Mouse (Mus musculus) MEL (cell line): ENCODE measurements around the gene Irgm2. TPM values are rescaled to one million over a fixed set of nuclear protein-coding genes. Genes with fewer than 3 reads are reported as not detected.
A peak's percentile ranks its signal among the peaks of the same experiment; 100 is the strongest.

Source experiments
- DNase-seq: peaks from one replicate; pipeline ENCODE4 v3.0.0; 2011; ENCODE audit warnings: low read depth, low spot score
- H3K27ac ChIP-seq: 2 replicates; pipeline ENCODE4 v1.5.1; 2012; ENCODE audit warnings: low read depth, mild to moderate bottlenecking, control low read depth, low read length, moderate library complexity; ENCODE audit not compliant: control insufficient read depth
- H3K27me3 ChIP-seq, 2 experiments: fragments of 150-350 bp in 1 of 2; sonication (generic) in 1 of 2; 2 replicates each; pipeline ENCODE4 v1.6.1; 2012; ENCODE audit warnings: low read length in 2 of 2, mild to moderate bottlenecking in 2 of 2, improper control_type of control experiment in 1 of 2, moderate library complexity in 1 of 2; ENCODE audit not compliant: insufficient read depth in 2 of 2, control insufficient read depth in 1 of 2
- H3K36me3 ChIP-seq, 2 experiments: 2 replicates each; pipeline ENCODE4 v1.6.1; 2012 to 2014; ENCODE audit warnings: low read length in 2 of 2, improper control_type of control experiment in 1 of 2, inconsistent platforms in 1 of 2, mild to moderate bottlenecking in 1 of 2; ENCODE audit not compliant: insufficient read depth in 2 of 2, control insufficient read depth in 1 of 2
- H3K4me1 ChIP-seq, 2 experiments: fragments of 150-350 bp in 1 of 2; sonication (generic) in 1 of 2; 2 replicates each; pipeline ENCODE4 v1.6.1; 2012; ENCODE audit warnings: low read length in 2 of 2, improper control_type of control experiment in 1 of 2, mild to moderate bottlenecking in 1 of 2; ENCODE audit not compliant: insufficient read depth in 2 of 2, control insufficient read depth in 1 of 2
- H3K4me3 ChIP-seq, 2 experiments: fragments of 150-350 bp in 1 of 2; sonication (generic) in 1 of 2; 2 replicates each; pipeline ENCODE4 v1.5.1; 2012; ENCODE audit warnings: low read depth in 2 of 2, low read length in 2 of 2, mild to moderate bottlenecking in 2 of 2, moderate library complexity in 2 of 2, control low read depth in 1 of 2, improper control_type of control experiment in 1 of 2; ENCODE audit not compliant: control insufficient read depth in 1 of 2, insufficient read depth in 1 of 2
- H3K79me2 ChIP-seq: 2 replicates; pipeline ENCODE4 v1.6.1; 2012; ENCODE audit warnings: mild to moderate bottlenecking, low read length, moderate library complexity; ENCODE audit not compliant: control insufficient read depth, poor library complexity, insufficient read depth
- H3K9ac ChIP-seq: 2 replicates; pipeline ENCODE4 v1.6.1; 2012; ENCODE audit warnings: low read depth, mild to moderate bottlenecking, control low read depth, low read length, moderate library complexity; ENCODE audit not compliant: control insufficient read depth, poor library complexity, severe bottlenecking
- H3K9me3 ChIP-seq: fragments of 150-350 bp; sonication (generic); replicated peaks from 2 replicates; pipeline ENCODE4 v1.6.1; 2012; ENCODE audit warnings: mild to moderate bottlenecking, low read length, improper control_type of control experiment, moderate library complexity; ENCODE audit not compliant: insufficient read depth
- BHLHE40 ChIP-seq: IDR thresholded peaks from 2 replicates; pipeline ENCODE4 v1.6.1; 2012; ENCODE audit warnings: low read depth, mild to moderate bottlenecking, inconsistent platforms, low read length, improper control_type of control experiment, borderline replicate concordance
- CHD1 ChIP-seq: IDR thresholded peaks from 2 replicates; pipeline ENCODE4 v1.6.1; 2012; ENCODE audit warnings: low read depth, mild to moderate bottlenecking, inconsistent platforms, low read length, improper control_type of control experiment
- CHD2 ChIP-seq: IDR thresholded peaks from 2 replicates; pipeline ENCODE4 v1.6.1; 2011; ENCODE audit warnings: low read length, improper control_type of control experiment
- CTCF ChIP-seq, 3 experiments: IDR thresholded peaks in 2 of 3; conservative IDR thresholded peaks in 1 of 3; 2 replicates each; pipeline ENCODE4 v1.5.1; 2011 to 2012; ENCODE audit warnings: low read length in 3 of 3, low read depth in 2 of 3, mild to moderate bottlenecking in 2 of 3, improper control_type of control experiment in 1 of 3, inconsistent platforms in 1 of 3, mixed read lengths in 1 of 3, moderate library complexity in 1 of 3; ENCODE audit not compliant: control insufficient read depth in 1 of 3, insufficient read depth in 1 of 3, poor library complexity in 1 of 3, severe bottlenecking in 1 of 3
- E2F4 ChIP-seq: IDR thresholded peaks from 2 replicates; pipeline ENCODE4 v1.6.1; 2011; ENCODE audit warnings: low read depth, low read length, improper control_type of control experiment, borderline replicate concordance
- ELF1 ChIP-seq: IDR thresholded peaks from 2 replicates; pipeline ENCODE4 v1.6.1; 2014; ENCODE audit warnings: low read depth, mild to moderate bottlenecking, inconsistent platforms, low read length, improper control_type of control experiment, moderate library complexity
- EP300 ChIP-seq, 2 experiments: IDR thresholded peaks; 2 replicates each; pipeline ENCODE4 v1.6.1; 2011; ENCODE audit warnings: improper control_type of control experiment in 2 of 2, low read length in 2 of 2, low read depth in 1 of 2, mild to moderate bottlenecking in 1 of 2
- ETS1 ChIP-seq: IDR thresholded peaks from 2 replicates; pipeline ENCODE4 v1.6.1; 2012; ENCODE audit warnings: low read depth, mild to moderate bottlenecking, inconsistent platforms, low read length, improper control_type of control experiment, moderate library complexity
- GATA1 ChIP-seq: IDR thresholded peaks from 2 replicates; pipeline ENCODE4 v1.6.1; 2011; ENCODE audit warnings: low read depth, low read length, improper control_type of control experiment
- HCFC1 ChIP-seq: IDR thresholded peaks from 2 replicates; pipeline ENCODE4 v1.6.1; 2012; ENCODE audit warnings: low read depth, mild to moderate bottlenecking, inconsistent platforms, low read length, improper control_type of control experiment, moderate library complexity
- JUND ChIP-seq: IDR thresholded peaks from 2 replicates; pipeline ENCODE4 v1.6.1; 2011; ENCODE audit warnings: low read depth, mild to moderate bottlenecking, improper control_type of control experiment, low read length
- MAFK ChIP-seq: IDR thresholded peaks from 2 replicates; pipeline ENCODE4 v1.6.1; 2011; ENCODE audit warnings: low read depth, mild to moderate bottlenecking, low read length, improper control_type of control experiment, borderline replicate concordance
- MAX ChIP-seq: IDR thresholded peaks from 2 replicates; pipeline ENCODE4 v1.6.1; 2011; ENCODE audit warnings: low read length, improper control_type of control experiment
- MAZ ChIP-seq: IDR thresholded peaks from 2 replicates; pipeline ENCODE4 v1.6.1; 2012; ENCODE audit warnings: low read depth, mild to moderate bottlenecking, inconsistent platforms, low read length, improper control_type of control experiment
- MEF2A ChIP-seq: IDR thresholded peaks from 2 replicates; pipeline ENCODE4 v1.6.1; 2014; ENCODE audit warnings: low read depth, mild to moderate bottlenecking, inconsistent platforms, low read length, improper control_type of control experiment; ENCODE audit not compliant: poor library complexity, insufficient replicate concordance, severe bottlenecking; ENCODE audit errors: extremely low read depth
- MXI1 ChIP-seq: IDR thresholded peaks from 2 replicates; pipeline ENCODE4 v1.6.1; 2011; ENCODE audit warnings: mild to moderate bottlenecking, low read depth, low read length, improper control_type of control experiment
- MYB ChIP-seq: IDR thresholded peaks from 2 replicates; pipeline ENCODE4 v1.6.1; 2011; ENCODE audit warnings: mild to moderate bottlenecking, low read depth, low read length, improper control_type of control experiment
- MYC ChIP-seq: IDR thresholded peaks from 2 replicates; pipeline ENCODE4 v1.6.1; 2011; ENCODE audit warnings: low read depth, mild to moderate bottlenecking, low read length, improper control_type of control experiment, moderate library complexity
- NELFE ChIP-seq: IDR thresholded peaks from 2 replicates; pipeline ENCODE4 v1.6.1; 2011; ENCODE audit warnings: low read depth, low read length, improper control_type of control experiment
- NRF1 ChIP-seq: IDR thresholded peaks from 2 replicates; pipeline ENCODE4 v1.6.1; 2014; ENCODE audit warnings: low read depth, mild to moderate bottlenecking, inconsistent platforms, low read length, improper control_type of control experiment, moderate library complexity; ENCODE audit not compliant: poor library complexity, insufficient read depth, severe bottlenecking
- POLR2A ChIP-seq, 2 experiments: IDR thresholded peaks; 2 replicates each; pipeline ENCODE4 v1.6.1; 2011 to 2012; ENCODE audit warnings: low read length in 2 of 2, mild to moderate bottlenecking in 2 of 2, control low read depth in 1 of 2, improper control_type of control experiment in 1 of 2, low read depth in 1 of 2, moderate library complexity in 1 of 2; ENCODE audit not compliant: control insufficient read depth in 1 of 2, insufficient read depth in 1 of 2, poor library complexity in 1 of 2
- POLR2AphosphoS2 ChIP-seq: IDR thresholded peaks from 2 replicates; pipeline ENCODE4 v1.6.1; 2011; ENCODE audit warnings: low read length, improper control_type of control experiment
- POLR2AphosphoS5 ChIP-seq: IDR thresholded peaks from 2 replicates; pipeline ENCODE4 v1.6.1; 2012; ENCODE audit warnings: low read depth, borderline replicate concordance, mild to moderate bottlenecking, inconsistent platforms, low read length, moderate library complexity, mixed read lengths
- RAD21 ChIP-seq: IDR thresholded peaks from 2 replicates; pipeline ENCODE4 v1.6.1; 2011; ENCODE audit warnings: mild to moderate bottlenecking, low read depth, low read length, improper control_type of control experiment
- RCOR1 ChIP-seq: IDR thresholded peaks from 2 replicates; pipeline ENCODE4 v1.6.1; 2012; ENCODE audit warnings: low read depth, mild to moderate bottlenecking, inconsistent platforms, low read length, improper control_type of control experiment
- SIN3A ChIP-seq: IDR thresholded peaks from 2 replicates; pipeline ENCODE4 v1.6.1; 2012; ENCODE audit warnings: low read length, improper control_type of control experiment, inconsistent platforms
- SMC3 ChIP-seq: IDR thresholded peaks from 2 replicates; pipeline ENCODE4 v1.6.1; 2011; ENCODE audit warnings: low read depth, low read length, improper control_type of control experiment
- TAL1 ChIP-seq: IDR thresholded peaks from 2 replicates; pipeline ENCODE4 v1.6.1; 2012; ENCODE audit warnings: mild to moderate bottlenecking, inconsistent platforms, low read length, moderate library complexity, mixed read lengths
- TBP ChIP-seq: IDR thresholded peaks from 2 replicates; pipeline ENCODE4 v1.8.0; 2011; ENCODE audit warnings: low read depth, low read length, improper control_type of control experiment
- UBTF ChIP-seq: IDR thresholded peaks from 2 replicates; pipeline ENCODE4 v1.6.1; 2012; ENCODE audit warnings: low read depth, mild to moderate bottlenecking, inconsistent platforms, low read length, improper control_type of control experiment, moderate library complexity, borderline replicate concordance; ENCODE audit not compliant: insufficient read depth
- USF1 ChIP-seq: IDR thresholded peaks from 2 replicates; pipeline ENCODE4 v1.6.1; 2014; ENCODE audit warnings: low read depth, mild to moderate bottlenecking, inconsistent platforms, low read length, improper control_type of control experiment, moderate library complexity
- USF2 ChIP-seq, 2 experiments: IDR thresholded peaks; 2 replicates each; pipeline ENCODE4 v1.6.1; 2011 to 2012; ENCODE audit warnings: improper control_type of control experiment in 2 of 2, low read length in 2 of 2, borderline replicate concordance in 1 of 2, inconsistent platforms in 1 of 2, low read depth in 1 of 2, mild to moderate bottlenecking in 1 of 2; ENCODE audit not compliant: insufficient read depth in 1 of 2
- ZKSCAN1 ChIP-seq: IDR thresholded peaks from 2 replicates; pipeline ENCODE4 v1.6.1; 2012; ENCODE audit warnings: low read depth, mild to moderate bottlenecking, inconsistent platforms, low read length, improper control_type of control experiment, moderate library complexity
- ZMIZ1 ChIP-seq: IDR thresholded peaks from 2 replicates; pipeline ENCODE4 v1.6.1; 2012; ENCODE audit warnings: low read depth, mild to moderate bottlenecking, inconsistent platforms, low read length, improper control_type of control experiment, moderate library complexity
- ZNF384 ChIP-seq: IDR thresholded peaks from 2 replicates; pipeline ENCODE4 v1.6.1; 2012; ENCODE audit warnings: low read depth, mild to moderate bottlenecking, inconsistent platforms, low read length, improper control_type of control experiment
- polyA plus RNA-seq, 2 experiments: library from polyadenylated mRNA; stranded (reverse) in 1 of 2; unstranded in 1 of 2; fragments of >175 nt in 1 of 2; fragments of >200 nt in 1 of 2; gene quantifications; 2 replicates each; pipeline versions ENCODE4 v1.2.1 to v1.2.4; 2012; ENCODE audit warnings: low replicate concordance in 2 of 2, low read depth in 1 of 2; ENCODE audit not compliant: insufficient read length in 2 of 2, insufficient read depth in 1 of 2, missing spikeins in 1 of 2
- total RNA-seq: library from RNA; depleted of rRNA; stranded (reverse); fragments of 300-350 nt; gene quantifications from 2 replicates; pipeline ENCODE4 v1.2.3, GENCODE M21; 2012

The Irgm2 gene
- total and polyA plus RNA-seq, 3 experiments = 1.1 TPM; not detected in 1

- TF ChIP-seq SIN3A (peak; percentile 99), E2F4 (no peak), NELFE (peak; percentile 93), POLR2AphosphoS2 (peak; percentile 87), MYB (no peak), MAX (peak; percentile 77), ELF1 (peak; percentile 99)
Measured at GRCm38 (mm10) chr11:58171459-58172091, 27.8 kb upstream of the Irgm2 start, which contains the start of gene Mrpl22 (continued).

- Histone ChIP-seq H3K9me3 (no peaks in the 10 kb centered on the region), H3K27ac (no peak overlapping the region), H3K9ac (no peak overlapping the region), H3K36me3 (peaks cover 0 to 10% of the 10 kb centered on the region in 2 experiments; a peak in 1 of 4 replicates), H3K27me3 (no peaks in the 10 kb centered on the region), H3K4me1 (no peaks in the 10 kb centered on the region), H3K79me2 (no peaks in the 10 kb centered on the region), H3K4me3 (no peak overlapping the region)
- peak; percentile 95 for DNase-seq
- TF ChIP-seq RCOR1 = no peak
- TF ChIP-seq MYB = no peak
- TF ChIP-seq MAZ = no peak
- TF ChIP-seq CTCF (IDR thresholded peaks at IDR 0.05 in 2 of 3, conservative IDR thresholded peaks at IDR 0.05 in 1 of 3; ENCODE audit: control insufficient read depth in 1 of 3, insufficient read depth in 1 of 3, low read depth in 2 of 3, low read length in 3 of 3, poor library complexity in 1 of 3, severe bottlenecking in 1 of 3) = peak; percentile 70 to 89 (median 81)
- TF ChIP-seq MAFK = no peak
- TF ChIP-seq BHLHE40 = no peak
- TF ChIP-seq MXI1 = no peak
- TF ChIP-seq USF1 = no peak
- TF ChIP-seq ETS1 = no peak
- TF ChIP-seq SIN3A = no peak
- no peak for TF ChIP-seq MYC
- TF ChIP-seq ZKSCAN1 = no peak
- TF ChIP-seq SMC3 = peak; percentile 78
- peak; percentile 81 for TF ChIP-seq RAD21
- TF ChIP-seq ELF1 = no peak
- no peak for TF ChIP-seq ZMIZ1
- TF ChIP-seq POLR2AphosphoS5 = no peak
- no peak for TF ChIP-seq UBTF
- no peak for TF ChIP-seq USF2 (IDR thresholded peaks at IDR 0.05; ENCODE audit: borderline replicate concordance in 1 of 2, insufficient read depth in 1 of 2, low read depth in 1 of 2, low read length in 2 of 2)
- no peak for TF ChIP-seq POLR2A (IDR thresholded peaks at IDR 0.05; ENCODE audit: control insufficient read depth in 1 of 2, insufficient read depth in 1 of 2, low read depth in 1 of 2, low read length in 2 of 2, poor library complexity in 1 of 2)
- TF ChIP-seq MEF2A = no peak
- no peak for TF ChIP-seq CHD2
- TF ChIP-seq TBP = no peak
- no peak for TF ChIP-seq HCFC1
- TF ChIP-seq ZNF384 = no peak
- no peak for TF ChIP-seq GATA1
- TF ChIP-seq NRF1 = no peak
- no peak for TF ChIP-seq TAL1
- TF ChIP-seq NELFE = no peak
- no peak for TF ChIP-seq JUND
- TF ChIP-seq POLR2AphosphoS2 = no peak
- no peak for TF ChIP-seq EP300 (IDR thresholded peaks at IDR 0.05; ENCODE audit: low read depth in 1 of 2, low read length in 2 of 2)
- no peak for TF ChIP-seq CHD1
Measured at GRCm38 (mm10) chr11:58179563-58179962, 19.9 kb upstream of the Irgm2 start.
